Mouse (Mus musculus) erythroblast, adult 5-6 weeks (primary cell): ENCODE measurements around the gene Cops3. TPM values are rescaled to one million over a fixed set of nuclear protein-coding genes. Genes with fewer than 3 reads are reported as not detected.
"Not testable (repeated sequence)": the region's sequence is repeated elsewhere in the genome, so short reads cannot be mapped to it uniquely, and the experiment has no call there.

Experiments
- ATAC-seq: replicated peaks from 2 replicates; pipeline ENCODE4 v1.8.0; 2016; ENCODE audit warnings: moderate number of reproducible peaks, mild to moderate bottlenecking, moderate TSS enrichment, inconsistent platforms; ENCODE audit not compliant: poor library complexity, low FRiP score, severe bottlenecking
- total RNA-seq, 2 experiments: library from RNA; stranded (forward) in 1 of 2; stranded (reverse) in 1 of 2; fragments of 150-400 nt in 1 of 2; fragments of 200-764, 138-1000 nt in 1 of 2; gene quantifications; 2 replicates each; pipeline versions ENCODE4 v1.2.3 to v1.2.4; 2015 to 2017; ENCODE audit warnings: low replicate concordance in 2 of 2

Gene Cops3
- total RNA-seq (2015; ENCODE audit: low replicate concordance), result 57.3 and 117 TPM in 2 replicates
- total RNA-seq (2017; ENCODE audit: low replicate concordance), result 31.9 and 41.4 TPM in 2 replicates

DNA sequence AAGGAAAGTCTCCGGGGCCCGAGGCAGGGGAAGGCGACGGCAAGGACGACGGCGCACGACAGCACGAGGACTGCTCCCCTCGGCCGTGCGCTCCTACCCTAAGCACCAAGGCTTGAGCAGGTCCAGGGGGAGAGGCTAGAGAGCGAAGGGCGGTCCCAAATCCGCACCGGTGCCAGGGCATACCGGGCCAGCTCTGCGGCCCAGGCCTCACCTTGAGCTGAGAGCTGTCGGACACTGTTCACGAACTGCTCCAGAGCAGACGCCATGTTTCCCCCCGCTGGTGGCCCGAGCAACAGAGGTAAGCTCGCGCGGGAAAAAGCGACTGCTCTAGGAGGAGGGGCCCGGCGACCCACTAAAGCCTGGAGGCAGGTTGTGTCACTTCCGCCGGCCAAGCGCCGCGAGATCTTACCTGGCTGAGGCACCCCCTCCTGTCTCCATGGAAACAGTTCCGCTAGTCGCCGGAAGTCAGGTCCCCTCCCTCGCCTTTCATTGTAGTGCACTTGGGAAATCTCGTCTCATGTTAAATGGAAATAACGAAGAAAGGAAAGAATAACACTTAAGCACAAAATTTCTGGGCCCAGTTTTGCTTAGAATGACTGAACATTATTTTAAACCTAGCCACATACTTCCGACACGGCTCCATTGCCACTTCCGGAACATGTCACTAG is at the start of gene Cops3:
Gene Cops3 (minus strand): TSS at position 380 of the 668 bp plus-strand sequence.
- ATAC-seq, result peak; percentile 93

DNA sequence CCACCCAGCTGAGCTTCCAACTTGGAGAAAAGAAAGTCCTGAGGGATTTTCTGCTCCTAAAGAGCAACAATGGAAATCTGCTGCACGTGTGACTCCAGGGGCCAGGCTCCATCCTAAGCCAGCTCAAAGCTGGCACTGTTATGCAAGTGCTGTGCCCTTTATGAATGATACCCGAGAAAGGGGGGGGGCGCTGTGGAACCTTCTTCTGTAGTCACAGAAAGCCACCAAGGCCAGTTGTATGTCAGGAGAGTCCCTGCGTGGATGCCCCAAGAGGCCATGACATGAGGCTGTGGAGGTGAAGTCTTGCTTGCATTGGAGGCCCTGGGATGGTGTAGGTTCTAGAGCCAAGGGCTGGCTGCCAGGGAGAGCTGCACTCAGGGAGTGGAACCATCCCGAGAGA is 48.5 kb upstream of the Cops3 start:
- ATAC-seq, result no peak

DNA sequence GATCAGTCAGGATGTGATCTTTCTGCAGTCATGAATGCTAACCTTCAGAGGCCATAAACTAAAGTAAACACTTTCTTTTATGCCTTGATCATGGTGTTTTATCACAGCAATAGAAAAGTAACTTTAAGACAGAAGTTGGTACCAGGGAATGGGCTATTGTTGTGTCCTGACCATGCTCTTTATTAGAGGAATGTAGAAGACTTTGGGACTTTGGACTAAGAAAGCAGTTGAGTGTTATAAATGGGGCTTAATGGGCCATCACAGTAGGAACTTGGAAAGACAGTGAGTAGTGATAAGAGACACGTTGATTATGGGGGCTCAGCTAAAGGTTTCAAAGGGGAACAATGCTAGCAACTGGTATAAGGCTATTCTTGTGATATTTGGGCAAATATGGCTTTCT is 47.3 kb upstream of the Cops3 start:
- no peak for ATAC-seq

DNA sequence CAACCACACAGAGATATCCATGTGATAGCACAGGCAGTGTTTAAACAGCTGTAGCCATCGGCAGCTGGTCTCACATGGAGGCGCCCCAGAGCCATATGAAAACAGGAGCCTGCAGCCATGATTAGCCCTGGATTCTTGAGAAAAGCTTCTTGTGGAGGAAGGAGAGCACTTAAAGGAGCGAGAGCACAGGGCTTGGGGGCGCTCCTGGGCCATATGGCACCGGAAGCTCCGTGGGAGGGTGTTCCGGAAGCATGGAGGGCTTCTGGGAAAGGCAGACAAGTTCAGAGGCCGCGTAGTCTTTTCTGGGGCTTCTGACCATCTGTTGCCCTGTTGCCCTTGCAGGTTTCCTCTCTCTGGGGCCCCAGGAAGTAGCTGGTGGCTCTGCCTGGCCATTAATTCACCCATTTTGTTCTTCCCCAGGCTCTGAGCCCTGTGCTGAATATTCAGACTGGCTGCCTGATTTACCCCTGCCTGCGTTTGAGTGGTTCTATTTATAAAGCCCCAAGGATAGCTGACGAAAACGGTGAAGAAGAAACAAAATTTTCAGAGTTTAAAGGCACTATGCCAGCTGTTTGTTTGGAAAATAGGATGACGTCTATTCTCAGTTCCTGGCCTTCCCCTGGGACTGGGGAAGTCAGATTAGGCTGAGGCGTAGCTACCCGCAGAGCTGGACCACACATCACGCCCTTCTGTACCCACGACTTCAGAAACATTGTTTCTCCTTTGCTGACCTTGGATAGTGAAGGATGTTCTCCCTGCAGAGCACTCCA is 45.8 kb upstream of the Cops3 start:
- ATAC-seq, result no peak

DNA sequence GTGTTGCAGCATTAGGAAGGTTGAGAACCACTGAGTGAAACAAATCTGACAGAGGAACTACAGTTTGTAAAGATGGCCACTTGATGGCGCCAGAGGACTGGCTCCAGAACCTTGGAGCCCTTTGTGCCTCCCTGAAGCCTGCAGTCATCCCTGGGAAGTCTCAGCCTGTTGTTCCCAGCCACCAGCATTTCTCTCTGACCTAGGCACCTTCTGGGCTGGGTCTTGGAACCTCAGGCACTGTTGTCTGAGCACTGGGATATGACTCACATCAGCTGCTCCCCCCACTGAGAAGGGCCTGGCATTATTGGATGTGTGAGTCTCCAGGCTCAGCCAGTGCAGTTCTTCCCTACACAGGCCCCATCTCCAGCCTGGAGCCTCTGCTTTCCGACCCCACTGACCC is 40.4 kb upstream of the Cops3 start:
- ATAC-seq, result peak; percentile 57; the same call in 1 of the 2 replicates

DNA sequence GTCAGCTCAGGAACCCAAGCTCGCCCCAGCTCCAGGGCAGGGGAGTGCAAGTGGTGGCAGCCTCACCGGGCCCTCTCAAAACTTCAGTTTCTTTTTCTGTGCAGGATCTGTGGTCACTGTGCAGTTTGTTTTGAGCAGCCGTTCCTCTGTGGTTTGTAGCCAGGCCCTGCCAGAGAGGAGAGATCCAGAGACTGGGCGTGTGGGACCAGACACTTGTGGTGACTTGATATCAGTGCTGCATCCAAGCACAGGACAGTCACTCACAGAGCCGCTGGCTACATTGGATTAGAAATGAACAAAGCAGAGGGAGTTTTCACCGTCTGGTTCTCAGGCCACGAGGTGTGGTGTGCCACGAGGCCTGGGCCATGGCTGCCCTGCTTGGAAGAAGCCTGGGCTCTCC is 32.5 kb upstream of the Cops3 start:
- ATAC-seq, result no peak

DNA sequence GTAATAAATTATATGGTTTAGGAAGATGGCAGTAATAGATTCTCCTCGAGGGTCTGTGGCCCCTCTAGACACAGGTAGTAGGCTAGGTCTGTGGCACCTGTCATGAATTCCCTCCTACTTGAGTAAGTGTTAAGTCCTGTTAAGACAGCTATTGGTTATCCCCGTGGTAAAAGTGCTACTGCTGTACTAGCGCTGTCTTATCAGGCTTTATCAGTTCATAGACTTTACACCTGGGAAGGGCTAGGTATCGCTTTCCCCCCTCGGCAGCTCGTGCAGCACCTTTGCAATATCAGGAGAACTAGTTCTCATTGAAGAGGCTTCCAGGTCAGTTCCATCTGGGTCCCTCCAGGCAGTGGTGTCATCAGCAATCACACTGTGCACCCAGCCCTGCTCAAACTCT is 24.7 kb upstream of the Cops3 start:
- no peak for ATAC-seq

DNA sequence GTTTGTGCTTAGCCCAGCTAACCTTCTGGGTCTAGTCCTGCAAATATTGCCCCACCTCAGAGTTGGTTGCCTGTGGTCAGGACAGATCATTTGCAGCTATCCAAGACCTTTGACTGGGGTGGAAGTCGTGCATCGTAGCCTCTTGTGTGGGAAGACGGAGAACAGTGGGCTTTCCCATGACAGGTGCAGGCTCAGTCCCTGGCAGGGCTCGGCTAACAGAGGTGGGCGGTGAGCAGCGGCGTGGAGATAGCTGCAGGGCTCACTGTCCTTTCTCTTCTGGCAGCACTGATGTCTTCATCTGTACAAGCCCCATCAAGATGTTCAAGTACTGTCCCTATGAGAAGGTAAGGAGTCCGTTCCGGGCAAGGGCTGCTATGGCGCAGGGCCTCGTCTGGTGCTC is 20.8 kb upstream of the Cops3 start:
- ATAC-seq, result 0 out of 2 replicates have a peak, but pooled peaks have one; percentile 22

DNA sequence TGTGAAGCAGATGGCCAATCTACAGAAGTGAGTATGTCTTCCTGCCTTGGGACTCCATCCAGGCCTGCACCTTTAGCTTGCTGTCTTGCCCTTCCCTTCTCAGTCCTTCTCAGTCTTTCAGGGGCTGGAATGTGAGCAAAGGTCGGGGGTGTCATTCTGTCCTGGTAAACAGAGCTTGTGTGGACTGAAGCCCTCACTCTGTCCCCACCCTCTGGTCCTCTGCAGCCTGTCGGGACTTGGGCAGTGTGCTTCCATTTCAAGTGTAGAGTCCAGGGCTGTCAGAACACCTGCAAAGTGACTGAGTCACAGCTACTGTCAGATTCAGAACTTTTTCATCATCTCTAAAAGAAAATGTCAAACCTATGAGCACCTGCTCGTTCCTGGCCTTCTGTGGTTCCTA is 13.2 kb upstream of the Cops3 start:
- ATAC-seq, result no peak

DNA sequence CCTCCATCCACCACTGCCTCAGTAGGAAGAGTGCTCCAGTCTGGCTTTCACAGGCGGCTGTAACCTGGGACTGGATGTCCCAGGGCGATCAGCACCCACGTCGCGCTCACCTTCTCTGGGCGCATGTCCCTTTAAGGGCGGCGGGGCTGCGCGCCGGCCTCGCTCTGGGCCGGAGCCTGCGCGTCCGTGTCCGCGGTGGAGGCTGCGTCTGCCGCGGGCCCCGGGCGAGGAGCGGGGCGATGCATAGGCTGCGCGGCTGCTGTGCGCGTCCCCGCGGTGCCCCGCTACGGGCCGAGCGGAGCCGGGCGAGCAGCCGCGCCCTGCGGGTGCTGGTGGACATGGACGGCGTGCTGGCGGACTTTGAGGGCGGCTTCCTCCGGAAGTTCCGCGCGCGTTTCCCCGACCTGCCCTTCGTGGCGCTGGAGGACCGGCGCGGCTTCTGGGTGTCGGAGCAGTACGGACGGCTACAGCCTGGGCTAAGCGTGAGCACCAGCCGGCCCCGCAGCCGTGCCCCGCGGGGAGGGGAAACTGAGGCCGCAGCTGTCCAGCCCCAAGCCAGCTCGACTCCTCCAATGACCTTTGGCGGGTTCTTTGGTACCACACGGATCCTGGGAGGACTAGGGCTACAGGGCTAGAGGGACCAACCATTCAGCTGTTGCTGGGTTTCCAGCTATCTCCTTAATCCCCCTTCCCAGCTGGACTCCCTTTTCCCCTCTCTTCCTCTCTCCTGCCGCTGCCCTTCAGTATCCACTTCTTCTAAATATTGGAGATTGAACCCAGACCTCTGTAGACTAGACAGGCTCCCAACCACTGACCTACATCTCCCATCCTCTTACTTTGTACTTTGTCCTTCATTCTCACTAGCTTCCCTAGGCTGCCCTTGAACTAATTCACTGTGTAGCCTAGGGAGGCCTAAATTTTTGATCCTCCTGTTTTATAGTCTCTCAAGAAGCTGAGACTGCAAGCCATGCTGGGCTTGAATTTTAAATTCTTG is 8.6 kb upstream of the Cops3 start:
- peak; percentile 62 for ATAC-seq

DNA sequence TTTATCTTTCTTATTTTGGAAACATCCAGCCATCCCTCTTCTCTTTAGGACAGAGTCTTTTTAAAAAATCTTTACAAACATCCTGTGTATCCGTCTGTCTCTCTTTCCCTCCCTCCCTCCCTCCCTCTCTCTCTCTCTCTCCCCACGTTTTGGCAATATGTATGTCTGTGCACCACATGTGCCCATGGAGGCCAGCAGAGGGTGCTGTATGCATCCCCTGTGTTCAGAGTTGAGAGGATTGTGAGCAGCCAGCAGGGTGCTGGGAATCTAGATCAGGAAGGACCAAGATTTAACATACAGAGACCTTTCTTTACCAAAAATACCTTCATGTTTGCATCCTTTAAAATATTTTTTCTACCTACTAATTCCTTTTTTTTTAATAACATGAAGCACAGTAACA is 7.5 kb upstream of the Cops3 start:
- ATAC-seq, result peak; percentile 78; the same call in 1 of the 2 replicates

DNA sequence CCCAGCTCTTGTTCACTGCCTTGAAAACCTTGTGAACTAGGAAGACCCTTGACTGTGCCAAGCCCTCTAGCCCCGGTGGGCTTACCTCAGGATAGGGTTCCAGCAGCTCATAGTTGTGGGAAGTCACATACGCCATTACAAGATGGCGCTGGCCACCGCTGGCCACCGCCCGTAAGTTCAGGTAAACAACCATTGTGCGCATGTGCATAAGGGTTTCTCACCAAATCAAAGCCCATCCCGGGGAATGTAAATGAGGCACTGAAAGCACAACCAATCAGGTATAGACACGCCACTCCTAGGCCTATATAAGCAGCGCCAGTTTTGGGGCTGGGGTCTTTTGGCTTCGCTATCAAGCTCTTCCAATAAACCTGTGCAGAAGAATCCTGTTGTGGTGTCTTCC is 6.7 kb upstream of the Cops3 start:
- ATAC-seq, result no peak

DNA sequence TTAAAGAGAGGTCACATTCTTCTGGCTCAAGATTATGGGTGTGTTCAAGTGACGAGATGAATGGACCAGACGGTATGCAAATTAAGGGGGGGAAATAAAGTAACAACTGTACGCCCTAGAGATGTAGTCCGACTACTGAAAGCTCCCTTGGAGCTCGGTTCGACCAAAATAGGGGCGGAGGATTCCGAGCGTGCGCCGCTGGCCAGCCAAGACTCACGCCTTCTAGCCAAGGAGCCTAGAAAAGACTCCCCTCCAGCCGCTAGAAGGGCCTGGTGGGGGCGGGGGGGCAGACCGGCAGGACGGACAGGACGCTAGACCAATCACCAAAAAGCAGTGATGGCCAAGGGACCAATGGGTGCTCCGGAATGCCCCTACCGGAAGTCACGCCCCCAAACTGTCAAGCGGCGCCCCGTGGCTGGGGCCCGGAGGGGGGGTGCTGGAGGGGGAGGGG is 605 bp downstream of the Cops3 start, which contains the start of gene Nt5m:
Gene Nt5m (plus strand): TSS at position 440 of the 451 bp plus-strand sequence.
- peak; percentile 93 for ATAC-seq

DNA sequence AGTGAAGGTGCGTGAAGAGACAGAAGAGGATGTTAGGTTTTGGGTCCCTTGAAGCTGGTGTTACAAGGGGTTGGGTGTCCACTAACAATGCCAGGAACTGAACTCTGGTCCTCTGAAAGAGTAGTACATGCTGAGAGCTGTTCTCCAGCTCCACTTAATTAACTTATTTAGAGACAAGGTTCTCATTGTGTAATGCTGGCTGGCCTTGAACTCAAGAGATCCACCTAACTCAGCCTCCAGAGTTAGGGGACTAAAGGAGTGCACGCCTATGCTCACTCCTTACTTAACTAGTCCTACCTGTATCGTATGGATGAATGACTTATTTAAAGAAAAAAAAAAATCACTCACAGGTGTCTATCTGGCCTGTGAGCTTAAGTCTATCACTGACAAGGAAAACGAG is 1.2 kb downstream of the Cops3 start:
- ATAC-seq, result no peak

DNA sequence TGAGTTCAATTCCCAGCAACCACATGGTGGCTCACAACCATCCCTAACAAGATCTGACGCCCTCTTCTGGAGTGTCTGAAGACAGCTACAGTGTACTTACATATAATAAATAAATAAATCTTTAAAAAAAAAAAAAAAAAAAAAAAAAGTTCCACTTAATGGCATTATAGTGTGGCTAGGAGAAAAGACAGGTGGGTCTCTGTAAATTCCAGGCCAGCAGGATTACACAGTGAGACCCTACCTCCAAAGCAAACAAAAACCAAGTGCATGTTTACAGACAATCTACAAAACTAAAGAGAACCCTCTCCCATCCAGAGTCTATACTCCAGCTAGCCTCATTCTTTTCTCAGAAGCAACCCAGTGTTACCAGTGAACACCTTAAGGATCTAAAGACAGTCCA is 1.8 kb downstream of the Cops3 start:
- ATAC-seq, result not testable (repeated sequence)

DNA sequence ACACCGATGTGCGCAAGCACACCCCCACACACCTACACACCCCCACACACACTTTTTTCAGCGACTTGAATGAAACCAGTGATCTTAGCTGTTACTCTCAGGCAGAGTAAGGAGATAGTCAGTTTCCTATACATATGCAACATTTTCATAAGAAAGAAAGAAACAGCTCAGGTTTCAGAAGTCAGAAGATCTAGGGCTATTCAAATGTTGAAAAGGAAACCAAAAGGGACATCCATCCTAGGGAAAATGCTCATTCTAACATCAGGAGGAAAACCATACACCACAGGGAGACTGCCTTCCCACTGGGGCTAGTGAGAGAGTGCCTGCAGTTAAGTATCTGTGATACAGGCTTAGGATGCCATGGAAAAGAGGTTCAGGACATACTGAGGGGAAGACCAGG is 18.0 kb downstream of the Cops3 start:
- ATAC-seq, result no peak

DNA sequence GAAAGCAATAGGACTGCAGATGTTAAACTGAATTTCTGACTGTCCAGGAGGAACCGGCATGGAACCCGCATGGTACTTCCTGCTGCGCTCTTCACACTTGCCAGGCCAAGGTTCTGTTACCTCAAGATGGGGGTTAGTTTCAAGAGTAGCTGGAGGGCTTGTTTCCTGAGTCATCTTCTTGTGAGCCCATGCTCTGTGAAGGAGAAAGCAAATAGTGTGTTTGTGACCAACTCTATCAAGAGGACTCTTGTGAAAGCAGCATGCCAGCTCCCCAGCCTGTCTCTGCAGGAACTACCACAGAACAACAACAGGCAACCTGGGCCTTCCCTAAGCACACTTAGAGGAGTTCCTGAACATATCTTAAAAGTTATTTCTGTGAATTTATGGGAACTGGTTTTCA is 21.7 kb downstream of the Cops3 start:
- ATAC-seq, result no peak

DNA sequence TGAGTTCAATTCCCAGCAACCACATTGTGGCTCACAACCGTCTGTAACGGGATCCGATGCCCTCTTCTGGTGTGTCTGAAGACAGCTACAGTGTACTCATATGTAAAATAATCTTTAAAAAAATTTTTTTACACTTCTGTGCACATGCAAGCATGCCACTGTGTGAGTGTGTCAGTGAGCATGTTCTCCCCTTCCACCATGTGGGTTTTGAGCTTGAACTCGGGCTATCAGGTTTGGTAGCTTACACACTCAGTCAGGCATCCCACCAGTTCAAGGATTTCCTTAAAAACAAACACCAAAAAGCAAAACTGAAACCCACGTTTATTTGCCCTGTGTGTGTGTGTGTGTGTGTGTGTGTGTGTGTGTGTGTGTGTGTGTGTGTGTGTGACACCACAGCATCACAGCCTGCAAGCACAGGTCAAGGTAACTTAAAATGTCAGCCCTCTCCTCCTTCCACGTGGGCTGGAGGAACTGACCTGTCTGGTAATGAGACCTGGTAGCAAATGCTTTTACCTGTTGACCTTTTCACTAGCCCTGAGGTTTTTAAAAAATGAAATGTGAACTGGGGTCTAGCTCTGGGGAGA is 24.1 kb downstream of the Cops3 start:
- no peak for ATAC-seq

DNA sequence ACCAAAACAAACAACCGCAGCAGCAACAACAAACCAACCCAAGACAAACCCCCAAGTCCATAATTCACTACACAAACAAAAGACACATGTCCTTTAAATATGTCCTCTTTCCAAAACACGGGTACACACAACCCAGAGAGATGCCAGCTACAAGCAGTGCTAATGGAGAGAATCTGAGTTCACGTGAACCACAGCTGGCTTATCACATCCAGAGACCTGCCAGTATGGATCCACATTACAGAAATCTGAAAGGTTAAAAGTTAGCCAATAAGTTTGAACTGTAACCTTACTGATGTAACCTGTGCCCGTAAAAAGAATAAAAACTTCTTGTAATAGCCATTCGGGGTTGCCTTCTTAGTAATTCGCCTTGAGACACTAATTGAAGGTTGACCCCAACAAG is 24.7 kb downstream of the Cops3 start:
- no peak for ATAC-seq

DNA sequence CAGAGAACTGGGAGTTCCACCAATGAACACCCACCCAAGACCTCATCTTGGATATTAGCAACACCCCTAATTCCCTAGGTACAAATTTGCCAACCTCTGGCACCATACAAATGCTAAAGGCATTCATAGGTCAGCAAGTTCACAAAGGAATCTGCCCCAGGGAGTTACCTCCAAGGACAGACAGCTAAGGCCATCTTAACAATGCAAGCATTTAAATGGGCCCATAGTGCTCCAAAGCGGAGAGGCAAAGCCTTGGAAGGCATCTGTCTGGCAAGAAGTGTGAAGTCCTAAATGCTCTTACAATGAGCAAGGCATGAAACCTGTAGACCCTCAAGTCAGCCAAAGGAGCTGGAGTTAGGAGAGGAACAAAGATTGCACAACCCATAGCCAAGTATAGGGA is 25.3 kb downstream of the Cops3 start:
- no peak for ATAC-seq
